Mouse (Mus musculus) midbrain, embryonic 14.5 days (tissue): ENCODE data around the gene Thrap3. TPM values are rescaled to one million over a fixed set of nuclear protein-coding genes. Genes with fewer than 3 reads are reported as not detected.

Source experiments
- ATAC-seq: fragments of 200-750 bp; cut with Nextera tagmentation; 2 replicates; pipeline ENCODE4 v1.8.0; 2017; ENCODE audit warnings: moderate number of reproducible peaks, moderate library complexity; ENCODE audit not compliant: low FRiP score, low TSS enrichment
- DNase-seq: peaks from one replicate; pipeline ENCODE4 v3.0.0-alpha.2; 2015
- H3K27ac ChIP-seq: fragments of 300-500 bp; sonication (generic); replicated peaks from 2 replicates; pipeline ENCODE4 v1.5.1; 2014; ENCODE audit warnings: mild to moderate bottlenecking, low read depth, low read length, moderate library complexity
- H3K27me3 ChIP-seq: fragments of 300-500 bp; sonication (generic); 2 replicates; pipeline ENCODE4 v1.6.1; 2014; ENCODE audit warnings: low read length, control low read depth, mixed read lengths; ENCODE audit not compliant: control insufficient read depth, insufficient read depth
- H3K36me3 ChIP-seq: fragments of 300-500 bp; sonication (generic); 2 replicates; pipeline ENCODE4 v1.6.1; 2014; ENCODE audit warnings: low read length, control low read depth; ENCODE audit not compliant: control insufficient read depth, insufficient read depth
- H3K4me1 ChIP-seq: fragments of 300-500 bp; sonication (generic); 2 replicates; pipeline ENCODE4 v1.6.1; 2014; ENCODE audit warnings: mild to moderate bottlenecking, antibody characterized with exemption, low read length, control low read depth; ENCODE audit not compliant: control insufficient read depth, insufficient read depth
- H3K4me2 ChIP-seq: fragments of 300-500 bp; sonication (generic); 2 replicates; pipeline ENCODE4 v1.6.1; 2014; ENCODE audit warnings: mild to moderate bottlenecking, low read length, moderate library complexity
- H3K4me3 ChIP-seq: fragments of 300-500 bp; sonication (generic); replicated peaks from 2 replicates; pipeline ENCODE4 v1.5.1; 2014; ENCODE audit warnings: low read depth, low read length
- H3K9ac ChIP-seq: fragments of 300-500 bp; sonication (generic); replicated peaks from 2 replicates; pipeline ENCODE4 v1.6.1; 2014; ENCODE audit warnings: mild to moderate bottlenecking, low read length, moderate library complexity
- H3K9me3 ChIP-seq: fragments of 300-500 bp; sonication (generic); 2 replicates; pipeline ENCODE4 v1.6.1; 2016; ENCODE audit warnings: low read length, control low read depth, mixed read lengths; ENCODE audit not compliant: control insufficient read depth
- WGBS: fragments of 180-500 bp; shearing (Covaris S2); extraction: QIAGEN DNeasy Blood & Tissue Kit; methylation state at CpG from one replicate; pipeline ENCODE4 v1.1.7; 2014; 5-methylcytosine and 5-hydroxymethylcytosine counted together
- polyA plus RNA-seq: library from polyadenylated mRNA; unstranded; fragments of >200 nt; fragmentation: Nextera tagmentation; extraction: Ambion mirVana; gene quantifications from 2 replicates; pipeline ENCODE4 v1.2.1, GENCODE M21; 2014

Gene Thrap3
- polyA plus RNA-seq, 1 experiment from 2014 or later, result 167 TPM

DNA sequence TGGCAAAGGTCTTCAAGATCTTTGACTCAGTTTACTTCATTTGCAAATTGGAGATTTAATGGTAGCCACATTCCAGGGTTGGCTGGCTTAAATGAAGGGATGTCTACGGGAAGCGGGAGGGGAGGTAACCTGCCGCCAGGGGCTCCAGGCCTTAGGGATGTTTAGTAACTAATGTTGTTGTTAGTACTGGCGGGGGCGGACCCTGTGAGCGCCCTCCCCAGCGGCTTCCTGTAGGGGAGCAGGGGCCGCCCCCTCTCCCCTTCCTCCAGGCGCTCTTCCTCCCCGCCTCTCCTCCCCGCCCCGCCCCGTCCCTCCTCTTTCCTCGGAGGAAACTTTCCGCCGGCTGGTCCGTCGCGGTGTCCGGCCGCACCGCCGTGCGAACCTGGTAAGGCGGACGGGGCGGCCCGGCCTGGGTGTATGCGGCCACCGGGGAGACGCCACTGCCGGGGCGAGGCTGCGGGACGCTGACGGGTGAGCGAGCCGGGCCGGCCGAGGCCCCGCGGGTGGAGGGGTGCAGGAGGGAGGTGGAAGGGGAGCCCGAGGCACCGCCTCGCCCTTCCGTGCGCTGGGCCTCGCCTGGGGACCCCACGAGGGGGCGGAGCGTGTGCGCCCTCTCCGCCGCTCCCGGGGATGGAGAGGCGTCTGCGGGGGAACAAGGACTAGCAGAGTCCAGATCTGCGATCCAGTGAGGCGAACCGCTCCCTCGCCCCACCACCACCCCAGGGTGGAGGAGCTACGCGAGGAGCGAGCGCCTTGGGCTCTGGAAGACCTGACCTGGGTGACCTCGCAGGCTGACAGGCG is 54.2 kb downstream of the Thrap3 start:
- Histone ChIP-seq H3K4me2 (peak overlapping the region; percentile 60), H3K9ac (peak overlapping the region; percentile 34), H3K9me3 (no peaks in the 10 kb centered on the region), H3K27me3 (peaks cover 36% of the 10 kb centered on the region), H3K27ac (no peak overlapping the region), H3K4me1 (0 out of 2 replicates have a peak, but pooled peaks cover 8% of the 10 kb centered on the region), H3K36me3 (no peaks in the 10 kb centered on the region), H3K4me3 (peak overlapping the region; percentile 36)
- no peak for ATAC-seq
- WGBS, result 2% methylated on average over 62 of the region's 67 CpGs
- peak; percentile 40 for DNase-seq

DNA sequence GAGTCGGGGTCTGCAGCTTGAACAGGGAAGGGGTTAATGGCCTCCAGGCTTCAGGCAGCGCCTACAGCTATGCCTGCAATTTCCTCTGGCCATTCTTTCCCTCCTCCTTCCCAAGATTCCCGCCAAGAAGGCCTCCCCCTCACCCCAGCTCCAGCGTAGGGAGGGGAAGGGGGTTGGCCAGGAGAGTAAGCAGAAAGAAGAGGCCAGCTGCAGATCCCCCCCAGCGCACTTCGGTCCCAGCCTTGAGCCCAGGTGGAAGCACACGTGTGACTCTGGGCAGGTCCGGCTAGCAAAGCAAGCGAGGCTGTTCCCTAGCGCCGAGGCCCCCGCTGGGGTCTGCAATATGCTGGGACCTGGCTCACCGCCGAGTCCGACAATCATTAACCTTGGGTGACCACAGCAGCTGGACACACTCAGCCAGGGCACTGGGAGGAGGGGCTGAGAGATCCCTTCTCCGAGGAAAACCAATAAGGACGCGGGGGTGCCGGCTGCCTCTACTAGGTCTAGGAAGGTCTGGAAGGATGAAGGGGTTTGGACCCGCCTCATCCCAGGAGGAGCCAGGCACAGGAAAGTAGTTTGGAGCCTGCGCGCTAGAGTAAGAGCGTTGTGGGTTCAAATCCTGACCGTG is 54.9 kb downstream of the Thrap3 start, which contains the start of gene Eva1b:
Gene Eva1b, plus strand, starts transcription at position 212 of the 628 bp plus-strand sequence.
- H3K27ac ChIP-seq, result no peak within 1 kb of the TSS
- H3K36me3 ChIP-seq, result no peaks in the 10 kb centered on the region
- peak; percentile 29 for DNase-seq
- no peak for ATAC-seq
- 0 out of 2 replicates have a peak, but pooled peaks cover 8% of the 10 kb centered on the region for H3K4me1 ChIP-seq
- H3K4me2 ChIP-seq, result peak within 1 kb of the TSS; percentile 60
- H3K27me3 ChIP-seq, result peaks cover 36% of the 10 kb centered on the region
- 3% methylated on average over 24 of the region's 24 CpGs for whole genome bisulfite sequencing
- H3K9me3 ChIP-seq, result no peaks in the 10 kb centered on the region
- peak within 1 kb of the TSS; percentile 34 for H3K9ac ChIP-seq
- H3K4me3 ChIP-seq, result peak within 1 kb of the TSS; percentile 36

DNA sequence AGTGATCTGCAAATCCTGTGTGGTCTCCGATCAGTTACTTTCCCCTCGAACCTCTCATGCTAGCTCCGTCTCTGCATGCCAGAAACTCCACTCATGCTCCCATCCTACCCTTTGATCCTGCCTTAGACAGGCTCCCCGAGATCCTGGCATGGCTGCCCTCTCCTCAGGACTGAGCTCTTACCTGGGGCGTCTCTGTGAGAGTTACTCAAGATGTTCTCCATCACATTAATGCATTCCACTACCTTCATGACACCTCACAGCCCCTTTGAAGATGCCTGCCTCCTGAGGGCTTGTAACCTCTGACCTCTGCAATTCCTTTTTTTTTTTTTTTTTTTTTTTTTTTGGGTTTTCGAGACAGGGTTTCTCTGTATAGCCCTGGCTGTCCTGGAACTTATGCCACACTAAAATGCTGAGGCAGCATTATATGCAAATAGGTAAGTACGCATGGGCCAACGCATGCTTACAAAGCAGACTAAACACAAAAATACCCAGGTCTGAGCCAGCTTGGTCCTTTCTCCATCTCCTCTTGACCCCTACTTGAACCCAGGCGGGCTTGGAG is 55.5 kb downstream of the Thrap3 start:
- no peaks in the 10 kb centered on the region for H3K9me3 ChIP-seq
- H3K36me3 ChIP-seq, result no peaks in the 10 kb centered on the region
- no peak overlapping the region for H3K4me3 ChIP-seq
- H3K4me2 ChIP-seq, result no peak overlapping the region
- no peak overlapping the region for H3K9ac ChIP-seq
- WGBS, result 64% methylated on average over 9 of the region's 9 CpGs
- DNase-seq (no peak), ATAC-seq (no peak)
- peaks cover 36% of the 10 kb centered on the region for H3K27me3 ChIP-seq
- H3K4me1 ChIP-seq, result 0 out of 2 replicates have a peak, but pooled peaks cover 8% of the 10 kb centered on the region
- no peak overlapping the region for H3K27ac ChIP-seq

- no peak overlapping the region for H3K9ac ChIP-seq
- H3K4me3 ChIP-seq, result no peak overlapping the region
- H3K4me2 ChIP-seq, result no peak overlapping the region
- H3K36me3 ChIP-seq, result peaks cover 2% of the 10 kb centered on the region; the same call in 1 of the 2 replicates
- H3K27ac ChIP-seq, result no peak overlapping the region
- no peak for ATAC-seq
- H3K4me1 ChIP-seq, result 0 out of 2 replicates have a peak, but pooled peaks cover 8% of the 10 kb centered on the region
- DNase-seq, result no peak
- no peaks in the 10 kb centered on the region for H3K9me3 ChIP-seq
- WGBS, result 60% methylated on average over 4 of the region's 4 CpGs
- H3K27me3 ChIP-seq, result peaks cover 33% of the 10 kb centered on the region
Measured at GRCm38 (mm10) chr4:126145396-126145795, 57.2 kb downstream of the Thrap3 start.

- no peak for DNase-seq
- Histone ChIP-seq H3K36me3 (peaks cover 44% of the 10 kb centered on the region), H3K27me3 (no peaks in the 10 kb centered on the region), H3K4me3 (no peak overlapping the region), H3K4me1 (no peaks in the 10 kb centered on the region), H3K4me2 (no peak overlapping the region), H3K27ac (no peak overlapping the region), H3K9me3 (no peaks in the 10 kb centered on the region), H3K9ac (no peak overlapping the region)
- 81% methylated on average over 5 of the region's 5 CpGs for WGBS
- no peak for ATAC-seq
Measured at GRCm38 (mm10) chr4:126141021-126141420, 61.5 kb downstream of the Thrap3 start.

DNA sequence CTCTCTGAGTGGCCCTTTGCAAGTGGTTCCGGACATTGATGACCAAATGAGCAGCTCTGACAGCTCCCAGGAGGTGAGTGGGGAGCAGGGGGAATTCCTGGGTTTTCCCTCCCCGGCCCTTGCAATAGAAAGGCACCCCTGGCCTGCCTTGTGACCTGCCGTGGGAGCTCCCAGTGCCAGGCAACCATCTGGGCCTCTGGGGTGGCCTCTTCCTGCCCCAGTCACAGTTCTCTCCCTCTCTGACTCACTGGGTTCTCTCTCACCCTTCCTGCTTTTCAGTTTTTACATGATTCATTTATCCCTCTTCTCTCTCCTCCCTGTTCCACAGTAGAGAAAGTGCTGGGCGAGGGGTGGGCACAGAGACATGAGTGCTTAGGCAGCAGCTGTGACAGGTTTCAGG is 64.8 kb downstream of the Thrap3 start:
- Histone ChIP-seq H3K9ac (no peak overlapping the region), H3K4me3 (no peak overlapping the region), H3K9me3 (no peaks in the 10 kb centered on the region), H3K27me3 (no peaks in the 10 kb centered on the region), H3K4me1 (no peaks in the 10 kb centered on the region), H3K36me3 (peaks cover 68% of the 10 kb centered on the region), H3K27ac (no peak overlapping the region), H3K4me2 (no peak overlapping the region)
- ATAC-seq (no peak), DNase-seq (no peak)
- 86% methylated on average over 4 of the region's 4 CpGs for WGBS

- no peak for DNase-seq
- peaks cover 76% of the 10 kb centered on the region for H3K36me3 ChIP-seq
Measured at GRCm38 (mm10) chr4:126134639-126135038, 67.9 kb downstream of the Thrap3 start.

DNA sequence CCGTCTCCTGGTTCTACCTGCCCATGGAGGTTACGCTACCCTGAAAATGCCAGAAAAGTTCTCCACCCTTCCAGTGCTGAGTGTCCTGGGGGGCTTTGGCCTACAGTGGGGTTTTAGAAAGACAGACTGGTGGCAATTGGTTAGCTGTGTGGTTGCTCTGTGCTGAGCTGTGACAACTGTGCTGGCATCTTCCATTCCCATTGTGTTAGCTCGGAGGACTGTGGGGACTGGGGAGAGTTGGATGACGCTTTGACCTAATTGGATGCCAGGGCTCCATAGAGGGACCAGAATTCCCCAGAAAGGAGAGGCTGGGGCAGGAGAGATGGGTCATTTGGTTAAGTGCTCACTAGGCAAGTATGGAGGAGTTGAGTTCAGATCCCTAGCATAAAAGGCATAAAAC is 68.3 kb downstream of the Thrap3 start:
- no peak for ATAC-seq
- Histone ChIP-seq H3K9me3 (no peaks in the 10 kb centered on the region), H3K4me1 (0 out of 2 replicates have a peak, but pooled peaks cover 3% of the 10 kb centered on the region), H3K27me3 (no peaks in the 10 kb centered on the region), H3K36me3 (peaks cover 76% of the 10 kb centered on the region), H3K4me2 (no peak overlapping the region), H3K9ac (no peak overlapping the region), H3K27ac (no peak overlapping the region), H3K4me3 (no peak overlapping the region)
- WGBS, result 95% methylated on average over 4 of the region's 4 CpGs
- no peak for DNase-seq

More at GRCm38 (mm10) chr4:126134639-126135038, 67.9 kb downstream of the Thrap3 start:
- no peak for ATAC-seq
- H3K4me3 ChIP-seq, result no peak overlapping the region
- no peaks in the 10 kb centered on the region for H3K9me3 ChIP-seq
- no peak overlapping the region for H3K4me2 ChIP-seq
- H3K27ac ChIP-seq, result no peak overlapping the region
- 96% methylated on average over 4 of the region's 4 CpGs for WGBS
- no peak overlapping the region for H3K9ac ChIP-seq
- H3K4me1 ChIP-seq, result 0 out of 2 replicates have a peak, but pooled peaks cover 3% of the 10 kb centered on the region
- H3K27me3 ChIP-seq, result no peaks in the 10 kb centered on the region
